10 mouse cellular contexts compared by ENCODE assay signal in genomic region chr4:154023754-154024601, GRCm38 (mm10). TPM values are rescaled to one million over a fixed set of nuclear protein-coding genes. Genes with fewer than 3 reads are reported as not detected.
DNase-seq lines count a peak whose midpoint lies in the region; ATAC-seq lines count a peak whose summit lies in the region.
"Had no signal": no experiment of that assay in that cellular context is flagged by ENCODE, and none has a peak within 500 bp of the region (broad histone marks: within the 10 kb centered on the region; RNA-seq: fewer than 3 reads in every experiment).

No protein-coding gene starts in this region.

- WGBS in limb, embryonic 13.5 days, result 16% methylated on average over 8 of the region's 8 CpGs
- WGBS in limb, embryonic 10.5 days, result 22% methylated on average over 8 of the region's 8 CpGs
- WGBS in heart, embryonic 15.5 days, result 5% methylated on average over 8 of the region's 8 CpGs
- WGBS in liver, embryonic 11.5 days, result 3% methylated on average over 8 of the region's 8 CpGs

- no peak for DNase-seq in limb, embryonic 10.5 days (ENCODE audit: low spot score)
- peak; percentile 80 for DNase-seq in liver, embryonic 11.5 days (ENCODE audit: low spot score)
- peak; percentile 73 for DNase-seq in testis, postnatal 10 days (ENCODE audit: low spot score)
- no peak for DNase-seq in thymus, postnatal 14 days
- no peak for DNase-seq in gastrocnemius, postnatal 4 days (ENCODE audit: low spot score in 2 of 2)

- no peak overlapping the region for H3K4me3 ChIP-seq in limb, embryonic 13.5 days
- no peak overlapping the region; the same call in 1 of the 2 replicates for H3K4me3 ChIP-seq in limb, embryonic 10.5 days
- peak overlapping the region; percentile 61; the same call in 1 of the 2 replicates for H3K4me3 ChIP-seq in heart, embryonic 15.5 days
- peak overlapping the region; percentile 81 for H3K4me3 ChIP-seq in liver, embryonic 11.5 days (ENCODE audit: low read depth, low read length)

- peak overlapping the region; percentile 73; the same call in 1 of the 2 replicates for H3K4me2 ChIP-seq in limb, embryonic 13.5 days (replicated peaks)
- peak overlapping the region; percentile 92 for H3K4me2 ChIP-seq in heart, embryonic 15.5 days
- peak overlapping the region; percentile 88 for H3K4me2 ChIP-seq in liver, embryonic 11.5 days

- no peak overlapping the region for H3K9ac ChIP-seq in limb, embryonic 13.5 days
- peak overlapping the region; percentile 27; the same call in 1 of the 2 replicates for H3K9ac ChIP-seq in heart, embryonic 15.5 days
- peak overlapping the region; percentile 92 for H3K9ac ChIP-seq in liver, embryonic 11.5 days (ENCODE audit: low read depth, low read length)

- no peaks in the 10 kb centered on the region for H3K9me3 ChIP-seq in limb, embryonic 13.5 days
- H3K9me3 ChIP-seq in limb, embryonic 10.5 days (replicated peaks), result no peaks in the 10 kb centered on the region
- H3K9me3 ChIP-seq in heart, embryonic 15.5 days (replicated peaks), result no peaks in the 10 kb centered on the region
- H3K9me3 ChIP-seq in liver, embryonic 11.5 days (ENCODE audit: control insufficient read depth, low read length), result no peaks in the 10 kb centered on the region

- H3K4me1 ChIP-seq in limb, embryonic 13.5 days, result peaks cover 15% of the 10 kb centered on the region
- peaks cover 23% of the 10 kb centered on the region for H3K4me1 ChIP-seq in limb, embryonic 10.5 days
- peaks cover 49% of the 10 kb centered on the region for H3K4me1 ChIP-seq in heart, embryonic 15.5 days (replicated peaks)
- H3K4me1 ChIP-seq in liver, embryonic 11.5 days (replicated peaks; ENCODE audit: control insufficient read depth, insufficient read depth, low read length), result peaks cover 49% of the 10 kb centered on the region

- no peak; the same call in 1 of the 2 replicates for ATAC-seq in limb, embryonic 13.5 days (ENCODE audit: low FRiP score, low read depth)
- peak; percentile 63 for ATAC-seq in common myeloid progenitor, adult 5-6 weeks (replicated peaks; ENCODE audit: low read depth, poor library complexity, severe bottlenecking)
- peak; percentile 37 for ATAC-seq in heart, embryonic 15.5 days (replicated peaks; ENCODE audit: insufficient number of reproducible peaks, insufficient read depth, low FRiP score, low read depth)
- peak; percentile 86 for ATAC-seq in liver, embryonic 11.5 days (replicated peaks; ENCODE audit: low FRiP score)

- peaks cover 33% of the 10 kb centered on the region for H3K36me3 ChIP-seq in limb, embryonic 13.5 days
- peaks cover 39% of the 10 kb centered on the region for H3K36me3 ChIP-seq in limb, embryonic 10.5 days
- peaks cover 26% of the 10 kb centered on the region for H3K36me3 ChIP-seq in heart, embryonic 15.5 days
- H3K36me3 ChIP-seq in liver, embryonic 11.5 days (ENCODE audit: control insufficient read depth, insufficient read depth, low read length), result peaks cover 33% of the 10 kb centered on the region

- no peak overlapping the region for H3K27ac ChIP-seq in limb, embryonic 13.5 days
- H3K27ac ChIP-seq in limb, embryonic 10.5 days, result no peak overlapping the region
- H3K27ac ChIP-seq in heart, embryonic 15.5 days, result peak overlapping the region; percentile 75
- peak overlapping the region; percentile 94 for H3K27ac ChIP-seq in liver, embryonic 11.5 days (ENCODE audit: low read depth, low read length)

- H3K27me3 ChIP-seq in limb, embryonic 13.5 days, result peaks cover 52% of the 10 kb centered on the region
- peaks cover 52% of the 10 kb centered on the region for H3K27me3 ChIP-seq in limb, embryonic 10.5 days (ENCODE audit: low read depth, poor library complexity, severe bottlenecking)
- peaks cover 14% of the 10 kb centered on the region; the same call in 1 of the 2 replicates for H3K27me3 ChIP-seq in heart, embryonic 15.5 days
- H3K27me3 ChIP-seq in liver, embryonic 11.5 days (replicated peaks; ENCODE audit: control insufficient read depth, insufficient read depth, low read length), result no peaks in the 10 kb centered on the region

RNA-seq across cellular contexts. Expression of gene Smim1, which starts 2.1 kb away (rescaled TPM):
- 11.8 and 12.6 TPM in 2 replicates for polyA plus RNA-seq in limb, embryonic 13.5 days (2015; fragmentation: Nextera tagmentation; extraction: Ambion mirVana)
- 12.7 and 27.4 TPM in 2 replicates for polyA plus RNA-seq in limb, embryonic 10.5 days (2016; fragmentation: Nextera tagmentation; extraction: Ambion mirVana)
- total RNA-seq in common myeloid progenitor, adult 5-6 weeks (2017), result 7.9 and 14.7 TPM in 2 replicates
- polyA plus RNA-seq in heart, embryonic 15.5 days (2015; fragmentation: Nextera tagmentation; extraction: Ambion mirVana), result 41.4 and 52.6 TPM in 2 replicates
- 414 and 426 TPM in 2 replicates for polyA plus RNA-seq in liver, embryonic 11.5 days (2014; fragmentation: Nextera tagmentation; extraction: Ambion mirVana)
- 10 to 100 TPM; 27.2 to 37.8 TPM for total RNA-seq in gastrocnemius, postnatal 4 days (2021)

RNA-seq across cellular contexts. Expression of gene Lrrc47, which starts 12.4 kb away (rescaled TPM):
- 19.6 and 20.5 TPM in 2 replicates for polyA plus RNA-seq in limb, embryonic 13.5 days (2015; fragmentation: Nextera tagmentation; extraction: Ambion mirVana)
- polyA plus RNA-seq in limb, embryonic 10.5 days (2016; fragmentation: Nextera tagmentation; extraction: Ambion mirVana), result 28.3 and 32.2 TPM in 2 replicates
- 42.6 and 77.8 TPM in 2 replicates for total RNA-seq in common myeloid progenitor, adult 5-6 weeks (2017)
- 13.4 and 20.9 TPM in 2 replicates for polyA plus RNA-seq in heart, embryonic 15.5 days (2015; fragmentation: Nextera tagmentation; extraction: Ambion mirVana)
- polyA plus RNA-seq in liver, embryonic 11.5 days (2014; fragmentation: Nextera tagmentation; extraction: Ambion mirVana), result 20.3 and 22.5 TPM in 2 replicates
- total RNA-seq in gastrocnemius, postnatal 4 days (2021), result 10 to 100 TPM; 38.6 to 40.1 TPM

RNA-seq across cellular contexts. Expression of gene Ccdc27, which starts 18.5 kb away (rescaled TPM):
- not detected in 2 replicates for polyA plus RNA-seq in limb, embryonic 13.5 days (2015; fragmentation: Nextera tagmentation; extraction: Ambion mirVana)
- polyA plus RNA-seq in limb, embryonic 10.5 days (2016; fragmentation: Nextera tagmentation; extraction: Ambion mirVana), result not detected in 2 replicates
- not detected in 2 replicates for total RNA-seq in common myeloid progenitor, adult 5-6 weeks (2017)
- not detected in 2 replicates for polyA plus RNA-seq in heart, embryonic 15.5 days (2015; fragmentation: Nextera tagmentation; extraction: Ambion mirVana)
- 0.08 TPM in 1 of 2 replicates, not detected in the other for polyA plus RNA-seq in liver, embryonic 11.5 days (2014; fragmentation: Nextera tagmentation; extraction: Ambion mirVana)
- total RNA-seq in gastrocnemius, postnatal 4 days (2021), result not detected
- polyA plus RNA-seq: brain, embryonic 14.5 days; small intestine, adult 2 months had no signal

RNA-seq across cellular contexts. Expression of gene Cep104, which starts 49.0 kb away (rescaled TPM):
- polyA plus RNA-seq in limb, embryonic 13.5 days (2015; fragmentation: Nextera tagmentation; extraction: Ambion mirVana), result 16.9 TPM in 2 replicates
- polyA plus RNA-seq in limb, embryonic 10.5 days (2016; fragmentation: Nextera tagmentation; extraction: Ambion mirVana), result 21.0 and 22.3 TPM in 2 replicates
- 7.4 and 25.7 TPM in 2 replicates for total RNA-seq in common myeloid progenitor, adult 5-6 weeks (2017)
- 11.6 and 16.2 TPM in 2 replicates for polyA plus RNA-seq in heart, embryonic 15.5 days (2015; fragmentation: Nextera tagmentation; extraction: Ambion mirVana)
- 14.3 and 15.8 TPM in 2 replicates for polyA plus RNA-seq in liver, embryonic 11.5 days (2014; fragmentation: Nextera tagmentation; extraction: Ambion mirVana)
- 10 to 100 TPM; 15.7 to 15.9 TPM for total RNA-seq in gastrocnemius, postnatal 4 days (2021)

RNA-seq across cellular contexts. Expression of gene Dffb, which starts 49.1 kb away (rescaled TPM):
- polyA plus RNA-seq in limb, embryonic 13.5 days (2015; fragmentation: Nextera tagmentation; extraction: Ambion mirVana), result 13.8 and 15.1 TPM in 2 replicates
- polyA plus RNA-seq in limb, embryonic 10.5 days (2016; fragmentation: Nextera tagmentation; extraction: Ambion mirVana), result 14.8 TPM in 2 replicates
- 9.7 and 11.6 TPM in 2 replicates for total RNA-seq in common myeloid progenitor, adult 5-6 weeks (2017)
- polyA plus RNA-seq in heart, embryonic 15.5 days (2015; fragmentation: Nextera tagmentation; extraction: Ambion mirVana), result 5.5 and 8.5 TPM in 2 replicates
- polyA plus RNA-seq in liver, embryonic 11.5 days (2014; fragmentation: Nextera tagmentation; extraction: Ambion mirVana), result 17.2 and 18.5 TPM in 2 replicates
- 1 to 10 TPM; 5.8 to 7.9 TPM for total RNA-seq in gastrocnemius, postnatal 4 days (2021)

Comparison
In these comparisons a context has a peak if more than half of its experiments do, and no peak if none do; other contexts are left out.
1. H3K27ac ChIP-seq: peak in heart, embryonic 15.5 days (single experiment) and liver, embryonic 11.5 days (single experiment); none in limb, embryonic 13.5 days (single experiment) and limb, embryonic 10.5 days (single experiment).
2. H3K4me3 ChIP-seq: peak in heart, embryonic 15.5 days (single experiment) and liver, embryonic 11.5 days (single experiment); none in limb, embryonic 13.5 days (single experiment) and limb, embryonic 10.5 days (single experiment).
3. DNase-seq: peak in liver, embryonic 11.5 days (single experiment) and testis, postnatal 10 days (single experiment); none in limb, embryonic 10.5 days (single experiment), thymus, postnatal 14 days (single experiment) and gastrocnemius, postnatal 4 days (0 of 2).
4. Peak in every context shown above with its lines, with median percentiles within 50 percentile points of each other: H3K4me2 ChIP-seq.